Mouse (Mus musculus): ENCODE measurements around the gene Ccnl1.

Gene Ccnl1

GRCm38 (mm10) chr3:65927101-65927501, 30.9 kb downstream of the Ccnl1 start:
- DNase-seq (ENCODE audit: low read depth, low spot score): no peak

- DNase-seq (ENCODE audit: low read depth, low spot score): no peak
Observed at GRCm38 (mm10) chr3:65926426-65926825, 31.6 kb downstream of the Ccnl1 start.

GRCm38 (mm10) chr3:65925058-65925740, 32.9 kb downstream of the Ccnl1 start:
- peak; percentile 47 for DNase-seq (ENCODE audit: low read depth, low spot score)

- DNase-seq (ENCODE audit: low read depth, low spot score): peak; percentile 93
Observed at GRCm38 (mm10) chr3:65922420-65922819, 35.6 kb downstream of the Ccnl1 start.

- peak; percentile 83 for DNase-seq (ENCODE audit: low read depth, low spot score)
Observed at GRCm38 (mm10) chr3:65921671-65922070, 36.4 kb downstream of the Ccnl1 start.

- DNase-seq (ENCODE audit: low read depth, low spot score): no peak
Observed at GRCm38 (mm10) chr3:65919016-65919415, 39.0 kb downstream of the Ccnl1 start.

GRCm38 (mm10) chr3:65912928-65913327, 45.1 kb downstream of the Ccnl1 start:
- no peak for DNase-seq (ENCODE audit: low read depth, low spot score)

- no peak for DNase-seq (ENCODE audit: low read depth, low spot score)
Observed at GRCm38 (mm10) chr3:65912217-65912616, 45.8 kb downstream of the Ccnl1 start.

- DNase-seq (ENCODE audit: low read depth, low spot score): peak; percentile 45
Observed at GRCm38 (mm10) chr3:65911265-65911664, 46.8 kb downstream of the Ccnl1 start.

- no peak for DNase-seq (ENCODE audit: low read depth, low spot score)
Observed at GRCm38 (mm10) chr3:65909454-65909853, 48.6 kb downstream of the Ccnl1 start.

GRCm38 (mm10) chr3:65907536-65907935, 50.5 kb downstream of the Ccnl1 start:
- no peak for DNase-seq (ENCODE audit: low read depth, low spot score)

- no peak for DNase-seq (ENCODE audit: low read depth, low spot score)
Observed at GRCm38 (mm10) chr3:65905281-65906169, 52.5 kb downstream of the Ccnl1 start.

GRCm38 (mm10) chr3:65904711-65905110, 53.3 kb downstream of the Ccnl1 start:
- DNase-seq (ENCODE audit: low read depth, low spot score): no peak

GRCm38 (mm10) chr3:65904106-65904505, 53.9 kb downstream of the Ccnl1 start:
- no peak for DNase-seq (ENCODE audit: low read depth, low spot score)

- no peak for DNase-seq (ENCODE audit: low read depth, low spot score)
Observed at GRCm38 (mm10) chr3:65898598-65899278, 59.3 kb downstream of the Ccnl1 start.

- no peak for DNase-seq (ENCODE audit: low read depth, low spot score)
Observed at GRCm38 (mm10) chr3:65897233-65897993, 60.6 kb downstream of the Ccnl1 start.
